Mouse (Mus musculus): ENCODE results near the gene Washc3.

GRCm38 (mm10) chr10:88167438-88168077, 33.3 kb upstream of the Washc3 start:
- no peak for TF ChIP-seq POLR2A (IDR thresholded peaks at IDR 0.05; ENCODE audit: borderline replicate concordance, extremely low read depth, insufficient read depth, insufficient read length, poor library complexity, severe bottlenecking)
- no peak for TF ChIP-seq CTCF (IDR thresholded peaks at IDR 0.05; ENCODE audit: borderline replicate concordance, extremely low read depth, insufficient read depth, insufficient read length)

All from brain, embryonic 14.5 days (tissue).